Mouse (Mus musculus): ENCODE measurements around the gene Olfr1248. TPM values are rescaled to one million over a fixed set of nuclear protein-coding genes. Genes with fewer than 3 reads are reported as not detected.

Olfr1248 gene
- not detected for total RNA-seq (2023)

GRCm38 (mm10) chr2:89618145-89618544 lies at the start of gene Olfr1248:
TSS of gene Olfr1248 (minus strand) at chr2:89618245.

GRCm38 (mm10) chr2:89661367-89661766 lies 43.3 kb upstream of the Olfr1248 start, which contains the start of gene Olfr1250:
TSS of gene Olfr1250 (minus strand) at chr2:89661467.

GRCm38 (mm10) chr2:89634883-89635282 lies 16.8 kb upstream of the Olfr1248 start, which contains the start of gene Olfr1249:
TSS of gene Olfr1249 (minus strand) at chr2:89634983.

GRCm38 (mm10) chr2:89614030-89614429 lies 4.0 kb downstream of the Olfr1248 start, which contains the start of gene Olfr1247:
TSS of gene Olfr1247 (minus strand) at chr2:89614130.

GRCm38 (mm10) chr2:89593057-89593456 lies 25.0 kb downstream of the Olfr1248 start, which contains the start of gene Olfr1246:
TSS of gene Olfr1246 (minus strand) at chr2:89593157.

GRCm38 (mm10) chr2:89578347-89578746 lies 39.7 kb downstream of the Olfr1248 start, which contains the start of gene Olfr1245:
TSS of gene Olfr1245 (minus strand) at chr2:89578447.

Other genes with a start within 250 kb of the Olfr1248 start
- not detected for gene Olfr1238, start 208.6 kb downstream of the Olfr1248 start, total RNA-seq (2023)
- gene Olfr1239, start 197.8 kb downstream of the Olfr1248 start, total RNA-seq (2023): not detected
- not detected for gene Olfr1240, start 175.2 kb downstream of the Olfr1248 start, total RNA-seq (2023)
- not detected for gene Olfr1241, start 131.1 kb downstream of the Olfr1248 start, total RNA-seq (2023)
- not detected for gene Olfr1242, start 119.9 kb downstream of the Olfr1248 start, total RNA-seq (2023)
- gene Olfr1243, start 86.8 kb downstream of the Olfr1248 start, total RNA-seq (2023): not detected
- gene Olfr1245, start 39.8 kb downstream of the Olfr1248 start, total RNA-seq (2023): not detected
- gene Olfr1246, start 25.1 kb downstream of the Olfr1248 start, total RNA-seq (2023): not detected
- under 1 TPM; 0.13 to 0.15 TPM for gene Olfr1247, start 4.1 kb downstream of the Olfr1248 start, total RNA-seq (2023)
- not detected for gene Olfr1249, start 16.7 kb upstream of the Olfr1248 start, total RNA-seq (2023)
- gene Olfr1250, start 43.2 kb upstream of the Olfr1248 start, total RNA-seq (2023): not detected
- not detected for gene Olfr1251, start 53.7 kb upstream of the Olfr1248 start, total RNA-seq (2023)
- not detected for gene Olfr1252, start 106.8 kb upstream of the Olfr1248 start, total RNA-seq (2023)
- not detected for gene Olfr1253, start 138.8 kb upstream of the Olfr1248 start, total RNA-seq (2023)
- not detected for gene Olfr1254, start 175.4 kb upstream of the Olfr1248 start, total RNA-seq (2023)
- gene Olfr1255, start 193.8 kb upstream of the Olfr1248 start, total RNA-seq (2023): not detected
- not detected for gene Olfr1256, start 223.3 kb upstream of the Olfr1248 start, total RNA-seq (2023)
- not detected for gene Olfr48, start 230.0 kb upstream of the Olfr1248 start, total RNA-seq (2023)